Mouse (Mus musculus) liver, embryonic 14.5 days (tissue): ENCODE results near the gene Lin9. TPM values are rescaled to one million over a fixed set of nuclear protein-coding genes. Genes with fewer than 3 reads are reported as not detected.

Source experiments
- ATAC-seq: fragments of 200-750 bp; cut with Nextera tagmentation; 2 replicates; pipeline ENCODE4 v1.8.0; 2017; ENCODE audit warnings: moderate number of reproducible peaks, mild to moderate bottlenecking, moderate library complexity; ENCODE audit not compliant: insufficient read depth
- DNase-seq, 3 experiments: peaks; one replicate each; pipeline ENCODE4 v3.0.0-alpha.2; 2012 to 2013; ENCODE audit warnings: low read depth in 3 of 3, low spot score in 3 of 3
- H3K27ac ChIP-seq: fragments of 300-500 bp; sonication (generic); 2 replicates; pipeline ENCODE4 v1.5.1; 2014; ENCODE audit warnings: moderate library complexity, mild to moderate bottlenecking, control low read depth, inconsistent platforms
- H3K27me3 ChIP-seq: fragments of 300-500 bp; sonication (generic); 2 replicates; pipeline ENCODE4 v1.6.1; 2014; ENCODE audit warnings: mild to moderate bottlenecking, low read length, moderate library complexity; ENCODE audit not compliant: control insufficient read depth, insufficient read depth
- H3K36me3 ChIP-seq: fragments of 300-500 bp; sonication (generic); replicated peaks from 2 replicates; pipeline ENCODE4 v1.6.1; 2014; ENCODE audit warnings: low read depth; ENCODE audit not compliant: control insufficient read depth, insufficient read depth
- H3K4me1 ChIP-seq, 2 experiments: fragments of 200-500 bp in 1 of 2; fragments of 300-500 bp in 1 of 2; sonication (generic) in 1 of 2; replicated peaks; 2 replicates each; pipeline ENCODE4 v1.6.1; 2012 to 2014; ENCODE audit warnings: antibody characterized with exemption in 1 of 2, inconsistent platforms in 1 of 2, low read length in 1 of 2; ENCODE audit not compliant: control insufficient read depth in 2 of 2, insufficient read depth in 2 of 2
- H3K4me2 ChIP-seq: fragments of 300-500 bp; sonication (generic); 2 replicates; pipeline ENCODE4 v1.6.1; 2014; ENCODE audit warnings: low read depth, mild to moderate bottlenecking, control low read depth, moderate library complexity
- H3K4me3 ChIP-seq, 2 experiments: fragments of 200-500 bp in 1 of 2; fragments of 300-500 bp in 1 of 2; sonication (generic) in 1 of 2; 2 replicates each; pipeline ENCODE4 v1.5.1; 2012 to 2014; ENCODE audit warnings: low read depth in 2 of 2, low read length in 2 of 2, mild to moderate bottlenecking in 2 of 2, control low read depth in 1 of 2, inconsistent platforms in 1 of 2, moderate library complexity in 1 of 2; ENCODE audit not compliant: insufficient read depth in 1 of 2
- H3K9ac ChIP-seq: fragments of 300-500 bp; sonication (generic); replicated peaks from 2 replicates; pipeline ENCODE4 v1.6.1; 2014; ENCODE audit warnings: mild to moderate bottlenecking, control low read depth, moderate library complexity
- H3K9me3 ChIP-seq: fragments of 300-500 bp; sonication (generic); 2 replicates; pipeline ENCODE4 v1.6.1; 2016; ENCODE audit warnings: low read length, mixed read lengths; ENCODE audit not compliant: control insufficient read depth
- CTCF ChIP-seq: IDR thresholded peaks from 2 replicates; pipeline ENCODE4 v1.5.1; 2016; ENCODE audit warnings: antibody characterized with exemption, low read depth, control low read depth
- EP300 ChIP-seq: IDR thresholded peaks from 2 replicates; pipeline ENCODE4 v1.6.1; 2016; ENCODE audit warnings: antibody characterized with exemption, low read depth
- WGBS: fragments of 180-500 bp; shearing (Covaris S2); extraction: QIAGEN DNeasy Blood & Tissue Kit; methylation state at CpG from one replicate; pipeline ENCODE4 v1.1.7; 2014; ENCODE audit not compliant: insufficient replicate concordance; 5-methylcytosine and 5-hydroxymethylcytosine counted together
- polyA plus RNA-seq, 2 experiments: library from polyadenylated mRNA; depleted of rRNA in 1 of 2; stranded (reverse) in 1 of 2; unstranded in 1 of 2; fragments of >200 nt; fragmentation: Nextera tagmentation in 1 of 2; extraction: Ambion mirVana in 1 of 2; gene quantifications; 2 replicates each; pipeline versions ENCODE4 v1.2.1 to v1.2.3; 2012 to 2014

Lin9 gene
- polyA plus RNA-seq (2012; rRNA removed) (5.4 and 5.8 TPM in 2 replicates), polyA plus RNA-seq (2014; fragmentation: Nextera tagmentation; extraction: Ambion mirVana) (11.2 and 11.4 TPM in 2 replicates)

- Histone ChIP-seq H3K27me3 (no peaks in the 10 kb centered on the region), H3K36me3 (no peaks in the 10 kb centered on the region), H3K9me3 (no peaks in the 10 kb centered on the region), H3K27ac (peak within 1 kb of the TSS; percentile 63), H3K9ac (peak within 1 kb of the TSS; percentile 91), H3K4me3 (peak within 1 kb of the TSS; percentile 88 to 92), H3K4me2 (peak within 1 kb of the TSS; percentile 69), H3K4me1 (peaks cover 6 to 20% of the 10 kb centered on the region in 2 experiments; a peak in 3 of 4 replicates)
- WGBS, result under 1% methylated on average over 45 of the region's 47 CpGs
- DNase-seq (peak; percentile 84 to 89 (median 86)), ATAC-seq (peak; percentile 90)
- TF ChIP-seq EP300, result no peak
- no peak for TF ChIP-seq CTCF
Observed at GRCm38 (mm10) chr1:180641137-180641517, at the start of gene Lin9. Gene Lin9 (plus strand): TSS chr1:180641150.

GRCm38 (mm10) chr1:180600578-180600977 lies 40.4 kb upstream of the Lin9 start:
- DNase-seq, result no peak
- TF ChIP-seq EP300, result no peak
- TF ChIP-seq CTCF, result no peak
- 71% methylated on average over 6 of the region's 6 CpGs for WGBS
- Histone ChIP-seq H3K4me1 (no peaks in the 10 kb centered on the region), H3K36me3 (peaks cover 33% of the 10 kb centered on the region), H3K9ac (no peak overlapping the region), H3K27me3 (no peaks in the 10 kb centered on the region), H3K9me3 (no peaks in the 10 kb centered on the region), H3K4me2 (no peak overlapping the region), H3K4me3 (no peak overlapping the region), H3K27ac (no peak overlapping the region)
- ATAC-seq, result no peak

- ATAC-seq, result no peak
- 43% methylated on average over 6 of the region's 6 CpGs for WGBS
- H3K27me3 ChIP-seq, result no peaks in the 10 kb centered on the region
- H3K4me2 ChIP-seq, result no peak overlapping the region
- TF ChIP-seq CTCF (no peak), EP300 (no peak)
- H3K9ac ChIP-seq, result no peak overlapping the region
- H3K4me1 ChIP-seq, result no peaks in the 10 kb centered on the region
- no peak overlapping the region for H3K4me3 ChIP-seq
- no peaks in the 10 kb centered on the region for H3K9me3 ChIP-seq
- H3K27ac ChIP-seq, result no peak overlapping the region
- no peak for DNase-seq
- peaks cover 33% of the 10 kb centered on the region for H3K36me3 ChIP-seq
Observed at GRCm38 (mm10) chr1:180601806-180602205, 39.1 kb upstream of the Lin9 start.

GRCm38 (mm10) chr1:180604579-180604978 lies 36.4 kb upstream of the Lin9 start:
- H3K27ac ChIP-seq, result no peak overlapping the region
- no peak overlapping the region for H3K9ac ChIP-seq
- no peak overlapping the region for H3K4me2 ChIP-seq
- 58% methylated on average over 4 of the region's 4 CpGs for WGBS
- no peak overlapping the region for H3K4me3 ChIP-seq
- TF ChIP-seq CTCF (no peak), EP300 (no peak)
- DNase-seq (no peak), ATAC-seq (no peak)
- no peaks in the 10 kb centered on the region for H3K27me3 ChIP-seq
- H3K9me3 ChIP-seq, result no peaks in the 10 kb centered on the region
- H3K36me3 ChIP-seq, result peaks cover 12% of the 10 kb centered on the region
- H3K4me1 ChIP-seq, result no peaks in the 10 kb centered on the region

DNA sequence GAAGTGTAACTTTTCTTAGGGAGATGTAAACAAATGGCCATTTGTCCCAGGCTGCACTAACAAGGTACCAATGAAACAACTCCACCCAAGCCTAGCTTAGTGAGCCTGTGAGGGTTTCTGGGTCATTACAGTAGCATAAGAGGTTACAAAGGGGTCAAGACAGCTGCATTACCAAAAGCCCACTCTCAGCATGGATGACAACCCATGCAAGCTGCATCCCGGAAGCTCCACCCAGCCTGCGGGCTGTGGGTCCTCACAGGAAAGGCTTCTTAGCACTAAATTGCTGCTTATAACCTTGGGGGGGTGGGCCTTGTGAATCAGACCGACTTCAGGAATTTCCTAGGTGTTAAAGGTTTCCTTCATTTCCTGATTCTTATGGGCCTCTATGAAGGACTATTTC lies 34.8 kb upstream of the Lin9 start:
- no peak for ATAC-seq

More for the DNA sequence above, 34.8 kb upstream of the Lin9 start:
- Histone ChIP-seq H3K27me3 (no peaks in the 10 kb centered on the region), H3K27ac (no peak overlapping the region), H3K9ac (no peak overlapping the region), H3K9me3 (no peaks in the 10 kb centered on the region), H3K4me3 (no peak overlapping the region), H3K4me1 (no peaks in the 10 kb centered on the region), H3K4me2 (no peak overlapping the region), H3K36me3 (peaks cover 2% of the 10 kb centered on the region)
- no peak for DNase-seq
- TF ChIP-seq EP300 (no peak), CTCF (no peak)
- WGBS, result 21% methylated on average over 3 of the region's 3 CpGs
